Mouse (Mus musculus) MEL (cell line): ENCODE results near the gene Smtn. TPM values are rescaled to one million over a fixed set of nuclear protein-coding genes. Genes with fewer than 3 reads are reported as not detected.

Experiments
- DNase-seq: peaks from one replicate; pipeline ENCODE4 v3.0.0; 2011; ENCODE audit warnings: low read depth, low spot score
- H3K27ac ChIP-seq: 2 replicates; pipeline ENCODE4 v1.5.1; 2012; ENCODE audit warnings: low read depth, mild to moderate bottlenecking, control low read depth, low read length, moderate library complexity; ENCODE audit not compliant: control insufficient read depth
- H3K27me3 ChIP-seq, 2 experiments: fragments of 150-350 bp in 1 of 2; sonication (generic) in 1 of 2; 2 replicates each; pipeline ENCODE4 v1.6.1; 2012; ENCODE audit warnings: low read length in 2 of 2, mild to moderate bottlenecking in 2 of 2, improper control_type of control experiment in 1 of 2, moderate library complexity in 1 of 2; ENCODE audit not compliant: insufficient read depth in 2 of 2, control insufficient read depth in 1 of 2
- H3K36me3 ChIP-seq, 2 experiments: 2 replicates each; pipeline ENCODE4 v1.6.1; 2012 to 2014; ENCODE audit warnings: low read length in 2 of 2, improper control_type of control experiment in 1 of 2, inconsistent platforms in 1 of 2, mild to moderate bottlenecking in 1 of 2; ENCODE audit not compliant: insufficient read depth in 2 of 2, control insufficient read depth in 1 of 2
- H3K4me1 ChIP-seq, 2 experiments: fragments of 150-350 bp in 1 of 2; sonication (generic) in 1 of 2; 2 replicates each; pipeline ENCODE4 v1.6.1; 2012; ENCODE audit warnings: low read length in 2 of 2, improper control_type of control experiment in 1 of 2, mild to moderate bottlenecking in 1 of 2; ENCODE audit not compliant: insufficient read depth in 2 of 2, control insufficient read depth in 1 of 2
- H3K4me3 ChIP-seq, 2 experiments: fragments of 150-350 bp in 1 of 2; sonication (generic) in 1 of 2; 2 replicates each; pipeline ENCODE4 v1.5.1; 2012; ENCODE audit warnings: low read depth in 2 of 2, low read length in 2 of 2, mild to moderate bottlenecking in 2 of 2, moderate library complexity in 2 of 2, control low read depth in 1 of 2, improper control_type of control experiment in 1 of 2; ENCODE audit not compliant: control insufficient read depth in 1 of 2, insufficient read depth in 1 of 2
- H3K79me2 ChIP-seq: 2 replicates; pipeline ENCODE4 v1.6.1; 2012; ENCODE audit warnings: mild to moderate bottlenecking, low read length, moderate library complexity; ENCODE audit not compliant: control insufficient read depth, poor library complexity, insufficient read depth
- H3K9ac ChIP-seq: 2 replicates; pipeline ENCODE4 v1.6.1; 2012; ENCODE audit warnings: low read depth, mild to moderate bottlenecking, control low read depth, low read length, moderate library complexity; ENCODE audit not compliant: control insufficient read depth, poor library complexity, severe bottlenecking
- H3K9me3 ChIP-seq: fragments of 150-350 bp; sonication (generic); replicated peaks from 2 replicates; pipeline ENCODE4 v1.6.1; 2012; ENCODE audit warnings: mild to moderate bottlenecking, low read length, improper control_type of control experiment, moderate library complexity; ENCODE audit not compliant: insufficient read depth
- BHLHE40 ChIP-seq: IDR thresholded peaks from 2 replicates; pipeline ENCODE4 v1.6.1; 2012; ENCODE audit warnings: low read depth, mild to moderate bottlenecking, inconsistent platforms, low read length, improper control_type of control experiment, borderline replicate concordance
- CHD1 ChIP-seq: IDR thresholded peaks from 2 replicates; pipeline ENCODE4 v1.6.1; 2012; ENCODE audit warnings: low read depth, mild to moderate bottlenecking, inconsistent platforms, low read length, improper control_type of control experiment
- ETS1 ChIP-seq: IDR thresholded peaks from 2 replicates; pipeline ENCODE4 v1.6.1; 2012; ENCODE audit warnings: low read depth, mild to moderate bottlenecking, inconsistent platforms, low read length, improper control_type of control experiment, moderate library complexity
- GABPA ChIP-seq: IDR thresholded peaks from 2 replicates; pipeline ENCODE4 v1.6.1; 2012; ENCODE audit warnings: low read depth, mild to moderate bottlenecking, inconsistent platforms, low read length, improper control_type of control experiment, moderate library complexity
- MAX ChIP-seq: IDR thresholded peaks from 2 replicates; pipeline ENCODE4 v1.6.1; 2011; ENCODE audit warnings: low read length, improper control_type of control experiment
- MXI1 ChIP-seq: IDR thresholded peaks from 2 replicates; pipeline ENCODE4 v1.6.1; 2011; ENCODE audit warnings: mild to moderate bottlenecking, low read depth, low read length, improper control_type of control experiment
- NELFE ChIP-seq: IDR thresholded peaks from 2 replicates; pipeline ENCODE4 v1.6.1; 2011; ENCODE audit warnings: low read depth, low read length, improper control_type of control experiment
- NRF1 ChIP-seq: IDR thresholded peaks from 2 replicates; pipeline ENCODE4 v1.6.1; 2014; ENCODE audit warnings: low read depth, mild to moderate bottlenecking, inconsistent platforms, low read length, improper control_type of control experiment, moderate library complexity; ENCODE audit not compliant: poor library complexity, insufficient read depth, severe bottlenecking
- POLR2A ChIP-seq, 2 experiments: IDR thresholded peaks; 2 replicates each; pipeline ENCODE4 v1.6.1; 2011 to 2012; ENCODE audit warnings: low read length in 2 of 2, mild to moderate bottlenecking in 2 of 2, control low read depth in 1 of 2, improper control_type of control experiment in 1 of 2, low read depth in 1 of 2, moderate library complexity in 1 of 2; ENCODE audit not compliant: control insufficient read depth in 1 of 2, insufficient read depth in 1 of 2, poor library complexity in 1 of 2
- POLR2AphosphoS2 ChIP-seq: IDR thresholded peaks from 2 replicates; pipeline ENCODE4 v1.6.1; 2011; ENCODE audit warnings: low read length, improper control_type of control experiment
- POLR2AphosphoS5 ChIP-seq: IDR thresholded peaks from 2 replicates; pipeline ENCODE4 v1.6.1; 2012; ENCODE audit warnings: low read depth, borderline replicate concordance, mild to moderate bottlenecking, inconsistent platforms, low read length, moderate library complexity, mixed read lengths
- RAD21 ChIP-seq: IDR thresholded peaks from 2 replicates; pipeline ENCODE4 v1.6.1; 2011; ENCODE audit warnings: mild to moderate bottlenecking, low read depth, low read length, improper control_type of control experiment
- RCOR1 ChIP-seq: IDR thresholded peaks from 2 replicates; pipeline ENCODE4 v1.6.1; 2012; ENCODE audit warnings: low read depth, mild to moderate bottlenecking, inconsistent platforms, low read length, improper control_type of control experiment
- SIN3A ChIP-seq: IDR thresholded peaks from 2 replicates; pipeline ENCODE4 v1.6.1; 2012; ENCODE audit warnings: low read length, improper control_type of control experiment, inconsistent platforms
- SMC3 ChIP-seq: IDR thresholded peaks from 2 replicates; pipeline ENCODE4 v1.6.1; 2011; ENCODE audit warnings: low read depth, low read length, improper control_type of control experiment
- TAL1 ChIP-seq: IDR thresholded peaks from 2 replicates; pipeline ENCODE4 v1.6.1; 2012; ENCODE audit warnings: mild to moderate bottlenecking, inconsistent platforms, low read length, moderate library complexity, mixed read lengths
- TCF12 ChIP-seq: IDR thresholded peaks from 2 replicates; pipeline ENCODE4 v1.6.1; 2014; ENCODE audit warnings: low read depth, mild to moderate bottlenecking, inconsistent platforms, low read length, improper control_type of control experiment, moderate library complexity
- ZC3H11A ChIP-seq: IDR thresholded peaks from 2 replicates; pipeline ENCODE4 v1.6.1; 2012; ENCODE audit warnings: low read depth, mild to moderate bottlenecking, inconsistent platforms, low read length, improper control_type of control experiment
- ZMIZ1 ChIP-seq: IDR thresholded peaks from 2 replicates; pipeline ENCODE4 v1.6.1; 2012; ENCODE audit warnings: low read depth, mild to moderate bottlenecking, inconsistent platforms, low read length, improper control_type of control experiment, moderate library complexity
- ZNF384 ChIP-seq: IDR thresholded peaks from 2 replicates; pipeline ENCODE4 v1.6.1; 2012; ENCODE audit warnings: low read depth, mild to moderate bottlenecking, inconsistent platforms, low read length, improper control_type of control experiment
- polyA plus RNA-seq, 2 experiments: library from polyadenylated mRNA; stranded (reverse) in 1 of 2; unstranded in 1 of 2; fragments of >175 nt in 1 of 2; fragments of >200 nt in 1 of 2; gene quantifications; 2 replicates each; pipeline versions ENCODE4 v1.2.1 to v1.2.4; 2012; ENCODE audit warnings: low replicate concordance in 2 of 2, low read depth in 1 of 2; ENCODE audit not compliant: insufficient read length in 2 of 2, insufficient read depth in 1 of 2, missing spikeins in 1 of 2
- total RNA-seq: library from RNA; depleted of rRNA; stranded (reverse); fragments of 300-350 nt; gene quantifications from 2 replicates; pipeline ENCODE4 v1.2.3, GENCODE M21; 2012

Smtn gene
- total and polyA plus RNA-seq, 3 experiments, result 203 to 370 TPM; not detected in 1

DNA sequence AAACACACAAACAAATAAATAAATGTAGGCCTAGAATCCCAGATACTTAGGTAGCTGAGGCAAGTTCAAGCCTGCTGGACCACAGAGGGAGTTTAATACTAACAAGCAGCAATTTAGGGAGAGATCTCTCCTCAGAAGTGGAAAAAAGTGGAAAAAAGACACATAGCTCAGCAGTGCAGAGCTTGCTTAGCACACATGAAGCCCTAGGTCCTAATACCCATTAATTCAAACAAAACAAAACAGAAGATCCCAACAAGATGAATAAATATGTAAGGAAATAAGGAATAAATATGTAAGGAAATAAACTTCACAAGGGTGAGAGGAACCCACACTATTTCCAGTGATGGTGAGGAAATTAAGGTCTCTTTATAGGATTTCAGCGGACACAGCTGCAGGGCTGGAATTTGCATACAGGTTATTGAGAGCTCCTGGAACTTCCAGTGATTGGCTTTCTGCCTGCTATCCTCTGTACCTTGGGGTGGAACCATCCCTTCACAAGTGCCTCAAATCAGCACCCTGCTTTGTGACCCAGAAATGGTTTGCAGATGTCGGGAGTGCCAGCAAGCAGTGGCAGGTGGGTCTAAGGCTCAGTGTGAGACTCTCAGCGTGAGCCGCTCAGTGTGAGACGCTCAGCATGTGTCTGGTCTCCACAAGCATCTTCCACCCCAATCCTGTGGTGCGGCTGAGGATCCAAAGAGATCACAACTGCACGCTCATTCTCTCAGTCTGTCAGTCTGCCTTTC, 16.4 kb downstream of the Smtn start (continued):
- TF ChIP-seq TCF12 (0 out of 2 replicates have a peak, but pooled peaks have one; percentile 47), TAL1 (no peak), ZNF384 (no peak), ETS1 (peak; percentile 65), NELFE (peak; percentile 89), RAD21 (no peak), POLR2AphosphoS2 (0 out of 2 replicates have a peak, but pooled peaks have one; percentile 38), ZC3H11A (no peak), MXI1 (0 out of 2 replicates have a peak, but pooled peaks have one; percentile 53), MAX (no peak), CHD1 (peak; percentile 95), SIN3A (peak; percentile 65), RCOR1 (no peak)

DNA sequence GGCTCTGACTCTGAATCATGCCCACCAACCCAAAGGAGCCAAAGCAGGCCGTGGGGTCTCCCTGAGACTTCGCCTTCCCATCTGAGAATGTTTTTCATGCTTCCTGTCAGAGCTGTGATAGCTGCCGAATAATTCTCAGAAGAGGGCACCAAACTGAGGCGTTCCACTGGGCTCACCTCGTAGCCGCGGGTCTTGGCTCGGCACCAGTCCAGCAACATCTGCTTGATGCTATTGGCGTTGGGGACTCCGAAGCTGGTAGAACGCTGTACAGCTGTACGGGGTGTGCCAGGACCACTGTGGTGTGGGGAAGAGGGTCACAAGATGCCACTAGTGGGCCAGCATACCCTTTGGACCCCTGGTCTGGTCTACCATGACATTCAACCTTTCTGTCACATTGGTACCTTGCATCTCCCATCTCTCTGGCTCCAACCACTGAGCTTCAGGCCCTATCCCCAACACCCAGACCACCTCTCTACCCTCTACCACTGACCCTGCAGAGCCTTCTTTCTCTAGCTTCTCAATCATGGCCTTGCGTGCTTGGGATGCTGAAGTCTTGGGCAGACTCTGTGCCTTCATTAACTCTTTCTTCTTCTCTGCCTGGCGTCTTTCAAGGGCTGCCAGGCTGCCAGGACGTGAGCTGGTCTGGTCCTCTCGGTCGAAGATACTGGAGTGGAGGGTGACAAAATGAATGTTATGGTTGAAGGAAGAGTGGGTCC, 18.0 kb downstream of the Smtn start:
- Histone ChIP-seq H3K79me2 (peaks cover 26% of the 10 kb centered on the region), H3K4me1 (peaks cover 0 to 40% of the 10 kb centered on the region in 2 experiments; a peak in 3 of 4 replicates), H3K27ac (peak overlapping the region; percentile 80), H3K36me3 (peaks cover 11 to 21% of the 10 kb centered on the region in 2 experiments; a peak in 3 of 4 replicates), H3K27me3 (no peaks in the 10 kb centered on the region), H3K4me3 (no peak overlapping the region), H3K9me3 (no peaks in the 10 kb centered on the region), H3K9ac (0 out of 2 replicates have a peak overlapping the region, but pooled peaks have one; percentile 1)
- DNase-seq, result peak; percentile 63
- peak; percentile 35; the same call in 1 of the 2 replicates for TF ChIP-seq ZMIZ1
- TF ChIP-seq SMC3, result 0 out of 2 replicates have a peak, but pooled peaks have one; percentile 6
- TF ChIP-seq POLR2AphosphoS2, result peak; percentile 71
- TF ChIP-seq NELFE, result no peak
- TF ChIP-seq POLR2A (IDR thresholded peaks at IDR 0.05; ENCODE audit: control insufficient read depth in 1 of 2, insufficient read depth in 1 of 2, low read depth in 1 of 2, low read length in 2 of 2, poor library complexity in 1 of 2), result peak in 1 of 2 experiments; percentile 52; a peak in 2 of 4 replicates
- TF ChIP-seq CHD1, result peak; percentile 30; the same call in 1 of the 2 replicates
- TF ChIP-seq POLR2AphosphoS5, result peak; percentile 93
- no peak for TF ChIP-seq NRF1
- TF ChIP-seq GABPA, result no peak
- no peak for TF ChIP-seq SIN3A
- TF ChIP-seq RAD21, result no peak
- no peak for TF ChIP-seq BHLHE40
